Mouse (Mus musculus) liver, postnatal 0 days (tissue): ENCODE measurements around the gene Mri1.
A peak's percentile ranks its signal among the peaks of the same experiment; 100 is the strongest.

ENCODE experiments used
- CTCF ChIP-seq: sonication (generic); IDR thresholded peaks from 2 replicates; pipeline ENCODE4 v1.5.1; 2016; ENCODE audit warnings: antibody characterized with exemption, low read depth
- EP300 ChIP-seq: IDR thresholded peaks from 2 replicates; pipeline ENCODE4 v1.6.1; 2016; ENCODE audit warnings: antibody characterized with exemption, low read depth, mild to moderate bottlenecking

DNA sequence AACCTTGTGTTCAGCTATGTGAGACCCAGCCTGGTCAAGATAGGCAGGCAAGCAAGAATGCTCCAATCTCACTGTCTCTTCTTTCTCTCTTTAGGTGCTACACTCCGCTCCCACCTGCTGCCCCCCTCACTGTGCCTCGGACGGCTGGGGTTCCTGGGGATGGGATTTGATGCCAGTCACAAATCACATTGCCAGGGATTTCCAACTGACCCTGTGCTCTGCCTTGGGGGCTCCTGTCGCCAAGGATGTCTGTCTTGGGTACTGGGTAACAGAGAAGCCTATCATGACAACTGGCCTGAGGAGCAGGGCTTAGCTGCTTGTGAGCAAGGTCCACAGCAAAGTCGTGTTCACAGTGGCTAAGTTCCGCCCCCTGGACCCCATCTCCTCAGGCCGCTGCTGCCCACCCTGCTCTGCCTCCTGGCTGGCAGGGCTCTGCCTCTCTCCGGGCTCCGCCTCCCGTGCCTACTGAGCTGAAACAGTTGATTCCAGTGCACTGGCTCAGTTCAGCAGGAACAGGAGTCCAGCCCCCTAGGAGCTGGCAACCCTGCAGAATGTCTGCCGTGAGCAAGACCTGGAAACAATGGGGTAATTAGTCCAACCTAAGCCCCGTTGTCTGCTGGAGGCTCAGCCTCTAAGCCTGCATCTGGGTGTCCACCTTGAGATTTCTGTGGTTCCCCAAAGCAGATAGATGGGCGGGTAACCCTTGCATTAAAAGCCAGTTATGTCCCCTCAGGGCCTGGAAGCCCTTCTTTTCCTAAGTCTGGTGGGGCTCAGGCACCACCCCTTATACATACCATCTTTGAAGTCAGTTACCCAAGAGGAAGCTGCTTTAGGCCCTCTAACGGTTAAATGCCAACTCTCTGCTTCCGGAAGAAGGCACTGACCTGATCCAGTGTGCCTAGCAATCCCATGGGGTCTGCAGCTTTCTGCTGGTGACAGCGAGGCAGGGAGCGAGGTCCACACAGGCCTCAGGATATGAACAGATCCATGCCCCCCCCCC lies 48.4 kb downstream of the Mri1 start:
- 0 out of 2 replicates have a peak, but pooled peaks have one; percentile 4 for TF ChIP-seq CTCF
- 0 out of 2 replicates have a peak, but pooled peaks have one; percentile 23 for TF ChIP-seq EP300
